Mouse (Mus musculus) midbrain, embryonic 11.5 days (tissue): ENCODE data around the gene Plcl2. TPM values are rescaled to one million over a fixed set of nuclear protein-coding genes. Genes with fewer than 3 reads are reported as not detected.
"Not testable (repeated sequence)": the region's sequence is repeated elsewhere in the genome, so short reads cannot be mapped to it uniquely, and the experiment has no call there.

Experiments
- ATAC-seq: fragments of 200-750 bp; cut with Nextera tagmentation; 2 replicates; pipeline ENCODE4 v1.8.0; 2017; ENCODE audit warnings: moderate TSS enrichment, moderate library complexity; ENCODE audit not compliant: low FRiP score
- DNase-seq: peaks from one replicate; pipeline ENCODE4 v3.0.0; 2015; ENCODE audit warnings: low spot score; ENCODE audit errors: missing footprints
- H3K27ac ChIP-seq: fragments of 300-500 bp; sonication (generic); 2 replicates; pipeline ENCODE4 v1.5.1; 2014; ENCODE audit warnings: low read depth, low read length
- H3K27me3 ChIP-seq: fragments of 300-500 bp; sonication (generic); 2 replicates; pipeline ENCODE4 v1.6.1; 2014; ENCODE audit warnings: mild to moderate bottlenecking, low read length, moderate library complexity, mixed read lengths; ENCODE audit not compliant: control insufficient read depth, insufficient read depth
- H3K36me3 ChIP-seq: fragments of 300-500 bp; sonication (generic); 2 replicates; pipeline ENCODE4 v1.6.1; 2014; ENCODE audit warnings: mild to moderate bottlenecking, low read length, moderate library complexity, mixed read lengths; ENCODE audit not compliant: control insufficient read depth, insufficient read depth
- H3K4me1 ChIP-seq: fragments of 300-500 bp; sonication (generic); 2 replicates; pipeline ENCODE4 v1.6.1; 2014; ENCODE audit warnings: low read length; ENCODE audit not compliant: control insufficient read depth, insufficient read depth
- H3K4me2 ChIP-seq: fragments of 300-500 bp; sonication (generic); 2 replicates; pipeline ENCODE4 v1.6.1; 2014; ENCODE audit warnings: mild to moderate bottlenecking, moderate library complexity
- H3K4me3 ChIP-seq: fragments of 300-500 bp; sonication (generic); 2 replicates; pipeline ENCODE4 v1.5.1; 2014; ENCODE audit warnings: low read depth, low read length
- H3K9ac ChIP-seq: fragments of 300-500 bp; sonication (generic); 2 replicates; pipeline ENCODE4 v1.6.1; 2014; ENCODE audit warnings: low read length
- H3K9me3 ChIP-seq: fragments of 300-500 bp; sonication (generic); 2 replicates; pipeline ENCODE4 v1.6.1; 2016; ENCODE audit warnings: low read length; ENCODE audit not compliant: control insufficient read depth
- WGBS: fragments of 180-500 bp; shearing (Covaris S2); extraction: QIAGEN DNeasy Blood & Tissue Kit; methylation state at CpG from one replicate; pipeline ENCODE4 v1.1.7; 2014; 5-methylcytosine and 5-hydroxymethylcytosine counted together
- polyA plus RNA-seq: library from polyadenylated mRNA; unstranded; fragments of >200 nt; fragmentation: Nextera tagmentation; extraction: Ambion mirVana; gene quantifications from 2 replicates; pipeline ENCODE4 v1.2.1, GENCODE M21; 2014

Gene Plcl2
- polyA plus RNA-seq, 1 experiment from 2014 or later, result 6.1 TPM

DNA sequence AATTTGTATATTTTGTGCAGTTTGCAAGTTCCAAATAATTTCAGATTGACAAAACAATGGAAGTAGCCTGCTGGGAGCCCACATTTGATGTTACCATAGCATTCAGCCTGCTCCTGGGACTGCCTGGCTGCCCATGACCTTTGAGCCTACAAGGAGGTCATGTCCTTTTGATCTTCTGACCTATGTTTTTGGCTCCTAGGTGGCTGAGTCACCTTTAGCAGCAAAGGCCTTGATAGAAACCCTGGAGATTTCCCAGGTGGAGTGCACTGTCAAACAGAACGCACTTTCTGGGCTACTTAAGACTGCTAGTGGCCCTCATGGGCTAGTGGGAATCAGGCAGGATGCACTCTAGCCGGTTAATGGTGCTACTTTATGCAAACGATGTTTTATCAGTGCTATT, 112.8 kb downstream of the Plcl2 start:
- no peaks in the 10 kb centered on the region for H3K27me3 ChIP-seq
- H3K9ac ChIP-seq, result no peak overlapping the region
- no peaks in the 10 kb centered on the region for H3K36me3 ChIP-seq
- DNase-seq (no peak), ATAC-seq (no peak)
- 70% methylated on average over 3 of the region's 3 CpGs for WGBS
- H3K4me2 ChIP-seq, result no peak overlapping the region
- no peaks in the 10 kb centered on the region for H3K9me3 ChIP-seq
- no peak overlapping the region for H3K27ac ChIP-seq
- H3K4me3 ChIP-seq, result no peak overlapping the region
- no peaks in the 10 kb centered on the region for H3K4me1 ChIP-seq

DNA sequence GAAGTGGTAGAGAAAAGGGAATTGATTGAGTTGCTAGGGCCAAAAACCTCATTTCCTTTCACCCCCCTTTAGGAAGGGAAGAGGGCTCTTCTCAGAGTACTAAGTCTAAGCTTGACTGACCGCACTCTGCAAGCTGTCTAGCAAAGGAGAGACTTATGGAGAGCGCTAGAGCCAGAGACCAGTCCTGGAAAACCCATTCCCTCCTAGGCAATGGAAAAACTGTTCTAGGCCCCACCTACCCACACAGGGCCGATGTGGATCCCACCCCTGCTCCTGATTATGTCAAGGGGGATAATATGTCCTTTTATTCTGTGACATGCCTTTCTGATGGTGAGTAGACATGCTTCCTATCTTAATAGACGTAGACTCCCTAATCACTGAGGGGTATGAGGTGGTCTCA, 116.4 kb downstream of the Plcl2 start:
- ATAC-seq, result no peak
- no peak overlapping the region for H3K4me2 ChIP-seq
- H3K4me3 ChIP-seq, result no peak overlapping the region
- H3K36me3 ChIP-seq, result no peaks in the 10 kb centered on the region
- DNase-seq, result no peak
- no peaks in the 10 kb centered on the region for H3K9me3 ChIP-seq
- no peak overlapping the region for H3K27ac ChIP-seq
- WGBS, result 88% methylated on average over 4 of the region's 4 CpGs
- no peaks in the 10 kb centered on the region for H3K4me1 ChIP-seq
- no peaks in the 10 kb centered on the region for H3K27me3 ChIP-seq
- no peak overlapping the region for H3K9ac ChIP-seq

DNA sequence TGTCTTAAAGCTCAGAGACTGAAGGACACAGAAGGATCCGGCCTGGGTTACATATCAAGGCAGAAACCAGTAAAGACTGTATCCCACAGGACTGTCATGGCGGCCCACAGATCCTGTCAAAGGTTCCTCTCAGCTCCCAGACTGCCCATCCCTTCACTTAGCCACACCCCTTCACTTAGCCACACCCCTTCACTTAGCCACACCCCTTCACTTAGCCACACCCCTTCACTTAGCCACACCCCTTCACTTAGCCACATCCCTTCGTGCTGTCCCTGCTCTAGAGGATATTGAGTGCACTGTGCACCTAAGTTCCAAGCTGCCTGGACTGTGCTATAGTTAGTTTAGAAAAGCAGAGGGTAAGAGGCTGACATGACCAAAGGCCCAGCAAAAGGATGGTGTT, 118.5 kb downstream of the Plcl2 start:
- no peak overlapping the region for H3K4me3 ChIP-seq
- WGBS, result 96% methylated on average over 3 of the region's 3 CpGs
- no peak overlapping the region for H3K27ac ChIP-seq
- no peak overlapping the region for H3K4me2 ChIP-seq
- no peaks in the 10 kb centered on the region for H3K27me3 ChIP-seq
- no peak overlapping the region for H3K9ac ChIP-seq
- DNase-seq, result no peak
- 0 out of 2 replicates have a peak, but pooled peaks have one; percentile 44 for ATAC-seq
- H3K36me3 ChIP-seq, result no peaks in the 10 kb centered on the region
- H3K9me3 ChIP-seq, result no peaks in the 10 kb centered on the region
- H3K4me1 ChIP-seq, result no peaks in the 10 kb centered on the region

DNA sequence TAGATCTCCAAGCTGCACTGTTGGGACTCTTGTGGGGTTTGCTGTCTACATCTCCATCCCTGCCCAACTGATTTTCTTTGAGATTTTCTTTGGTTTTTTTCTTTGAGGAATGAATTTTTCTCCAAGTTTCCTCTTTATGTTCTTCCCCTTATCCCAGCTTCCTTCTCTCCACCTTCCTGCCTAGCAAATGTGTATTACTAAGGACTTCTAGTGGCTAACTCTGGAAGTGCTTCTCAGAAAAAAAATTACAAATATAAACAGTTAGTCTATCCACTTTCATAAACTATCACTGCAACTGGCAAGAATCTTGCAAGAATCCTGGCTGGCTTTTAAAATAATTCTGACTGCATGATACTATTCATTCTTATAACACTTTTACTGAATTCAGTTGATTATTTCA, 119.5 kb downstream of the Plcl2 start:
- Histone ChIP-seq H3K9ac (no peak overlapping the region), H3K36me3 (no peaks in the 10 kb centered on the region), H3K27me3 (no peaks in the 10 kb centered on the region), H3K4me2 (no peak overlapping the region), H3K27ac (no peak overlapping the region), H3K9me3 (no peaks in the 10 kb centered on the region), H3K4me1 (no peaks in the 10 kb centered on the region), H3K4me3 (no peak overlapping the region)
- no peak for ATAC-seq
- no peak for DNase-seq

DNA sequence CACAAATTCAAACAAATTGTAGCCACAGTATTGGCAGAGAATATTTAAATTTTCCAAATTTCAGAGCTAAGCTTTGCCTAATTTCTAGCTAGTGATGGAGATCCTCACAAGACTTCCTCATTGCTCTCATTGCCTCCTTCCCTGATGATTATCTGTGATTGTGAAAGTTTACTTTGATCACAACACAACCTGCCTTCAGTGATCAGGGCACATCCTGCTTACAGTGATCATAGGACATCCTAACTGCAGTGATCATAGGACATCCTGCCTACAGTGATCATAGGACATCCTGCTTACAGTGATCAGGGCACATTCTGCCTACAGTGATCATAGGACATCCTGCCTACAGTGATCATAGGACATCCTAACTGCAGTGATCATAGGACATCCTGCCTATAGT, 121.8 kb downstream of the Plcl2 start:
- not testable (repeated sequence) for DNase-seq, H3K36me3 ChIP-seq, H3K27me3 ChIP-seq, H3K9ac ChIP-seq, H3K9me3 ChIP-seq, H3K4me1 ChIP-seq, H3K27ac ChIP-seq, H3K4me2 ChIP-seq, ATAC-seq, H3K4me3 ChIP-seq

DNA sequence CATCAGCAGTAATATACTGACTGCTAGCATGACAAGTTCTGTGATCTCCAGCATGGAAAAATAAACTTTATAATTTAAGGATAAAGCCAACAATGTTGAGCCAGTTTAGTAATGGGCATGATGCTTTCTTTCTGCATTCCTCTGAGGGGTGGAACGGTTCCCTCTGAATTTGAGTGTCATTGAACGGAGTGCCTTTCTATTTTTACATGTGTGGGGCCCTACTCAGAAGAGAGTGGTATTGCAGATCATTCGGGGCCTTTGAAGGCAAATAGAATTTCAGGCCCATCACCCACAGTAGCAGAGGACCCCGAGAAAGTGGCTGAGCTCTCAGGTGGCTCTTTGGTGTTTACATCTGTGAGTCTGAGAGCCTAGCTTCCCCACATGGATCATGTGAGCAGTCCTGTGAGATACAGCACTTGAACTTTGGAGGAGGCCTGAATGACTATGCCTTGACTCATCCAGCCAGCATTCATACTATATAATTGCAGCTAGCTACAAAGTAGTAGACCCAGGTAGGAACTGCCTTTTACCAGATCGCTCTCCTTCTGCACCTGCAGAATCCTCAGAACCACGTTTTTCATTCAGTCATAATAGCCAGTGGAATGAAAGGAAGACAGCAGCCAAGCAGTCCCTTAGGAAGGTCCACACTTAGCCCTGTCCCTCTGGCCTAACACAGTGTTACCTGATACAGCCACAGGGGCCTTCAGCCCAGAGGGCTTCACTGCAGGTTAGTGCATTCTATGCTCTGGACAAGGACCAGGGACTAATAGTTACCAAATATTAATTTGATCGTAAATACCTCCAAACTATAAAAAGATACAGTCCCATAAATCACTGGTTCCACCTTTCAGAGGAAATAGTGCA, 125.0 kb downstream of the Plcl2 start:
- no peaks in the 10 kb centered on the region for H3K36me3 ChIP-seq
- WGBS, result 85% methylated on average over 7 of the region's 7 CpGs
- peak; percentile 68 for DNase-seq

DNA sequence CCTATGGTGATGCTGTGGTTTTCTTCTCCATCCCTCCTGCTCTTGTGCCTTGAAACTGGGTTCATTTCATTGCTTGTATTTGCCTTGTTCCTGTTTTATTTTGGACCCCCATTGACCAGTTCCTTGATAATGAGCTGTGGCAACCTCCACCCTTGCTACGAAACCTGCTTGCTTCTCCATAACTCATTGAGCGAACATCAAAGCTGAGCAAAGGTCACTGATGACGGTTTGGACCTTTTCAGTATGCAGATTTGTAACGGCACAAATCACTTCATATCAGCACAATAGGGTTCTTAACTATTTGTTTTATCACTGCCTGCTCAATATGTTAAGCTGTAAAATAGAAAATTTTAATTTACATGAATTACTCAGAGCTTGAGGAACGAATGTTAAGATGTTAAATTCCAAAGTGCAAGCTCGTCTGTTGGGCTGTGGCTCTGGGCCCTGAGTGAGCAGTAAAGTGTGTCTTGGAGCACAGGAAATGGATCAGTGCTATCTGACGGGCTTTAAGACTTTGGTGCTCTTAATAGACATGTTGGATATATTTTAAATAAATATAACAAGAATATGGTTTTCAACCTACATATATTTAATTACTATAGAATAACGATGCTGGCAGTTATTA, 126.9 kb downstream of the Plcl2 start:
- DNase-seq (peak; percentile 41), ATAC-seq (no peak)
- Histone ChIP-seq H3K4me1 (no peaks in the 10 kb centered on the region), H3K4me3 (no peak overlapping the region), H3K9ac (no peak overlapping the region), H3K36me3 (no peaks in the 10 kb centered on the region), H3K4me2 (no peak overlapping the region), H3K27ac (no peak overlapping the region), H3K27me3 (no peaks in the 10 kb centered on the region), H3K9me3 (no peaks in the 10 kb centered on the region)
- WGBS, result 82% methylated on average over 8 of the region's 8 CpGs

More for the DNA sequence above, 125.0 kb downstream of the Plcl2 start:
- Histone ChIP-seq H3K9ac (no peak overlapping the region), H3K9me3 (no peaks in the 10 kb centered on the region), H3K27me3 (no peaks in the 10 kb centered on the region), H3K4me3 (no peak overlapping the region), H3K4me2 (no peak overlapping the region), H3K27ac (no peak overlapping the region), H3K4me1 (no peaks in the 10 kb centered on the region)
- no peak for ATAC-seq

DNA sequence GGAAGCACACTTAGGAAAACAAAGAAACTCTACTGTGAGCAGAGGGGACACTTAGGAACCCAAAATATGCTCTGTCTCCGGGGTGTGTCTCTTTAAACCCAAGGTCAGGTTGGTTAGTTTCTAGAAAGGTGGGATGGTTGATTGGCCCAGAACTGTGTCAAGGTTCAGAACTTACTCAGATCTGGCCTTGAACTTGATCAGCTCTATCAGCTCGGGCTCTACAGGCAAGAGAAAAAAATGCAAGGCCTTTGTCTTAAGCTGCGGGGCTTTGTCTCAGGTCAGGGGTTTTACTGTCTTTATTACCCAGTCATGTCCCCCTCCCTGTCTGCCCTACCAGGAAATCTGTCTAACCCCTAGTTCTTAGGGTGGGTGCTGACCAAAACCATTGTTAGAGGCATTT, 129.6 kb downstream of the Plcl2 start:
- Histone ChIP-seq H3K4me3 (no peak overlapping the region), H3K4me2 (no peak overlapping the region), H3K9me3 (no peaks in the 10 kb centered on the region), H3K36me3 (no peaks in the 10 kb centered on the region), H3K4me1 (no peaks in the 10 kb centered on the region), H3K9ac (no peak overlapping the region), H3K27ac (no peak overlapping the region), H3K27me3 (no peaks in the 10 kb centered on the region)
- DNase-seq (peak; percentile 35), ATAC-seq (no peak)
- 80% methylated on average over 3 of the region's 3 CpGs for WGBS

DNA sequence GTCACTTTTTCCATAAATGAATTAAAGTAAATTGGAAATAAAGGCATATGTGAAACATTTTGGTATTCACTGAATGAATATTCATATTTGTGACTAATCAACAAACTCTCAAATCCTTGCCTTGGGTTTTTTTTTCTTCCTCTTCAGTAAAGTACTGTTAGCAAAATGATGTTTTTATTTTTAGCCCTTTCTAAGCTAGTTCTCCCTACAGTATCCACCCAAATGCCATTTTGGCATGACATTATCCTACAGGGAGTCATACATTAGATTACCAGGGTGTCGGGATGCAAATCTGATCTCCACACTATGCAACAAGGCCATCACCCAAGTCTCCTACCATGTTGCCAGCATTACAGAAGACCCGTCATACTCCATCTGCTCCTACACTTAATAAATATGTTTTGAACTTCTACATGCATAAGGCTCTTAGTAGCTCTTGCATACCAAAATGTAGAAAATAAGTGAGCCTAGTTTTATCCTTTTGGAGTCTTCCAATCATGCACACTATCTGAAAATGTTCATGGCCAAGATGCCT, 131.9 kb downstream of the Plcl2 start:
- no peak overlapping the region for H3K4me2 ChIP-seq
- no peak overlapping the region for H3K4me3 ChIP-seq
- DNase-seq, result no peak
- no peak for ATAC-seq
- no peaks in the 10 kb centered on the region for H3K27me3 ChIP-seq
- 93% methylated on average over 2 of the region's 2 CpGs for WGBS
- H3K36me3 ChIP-seq, result no peaks in the 10 kb centered on the region
- H3K9me3 ChIP-seq, result no peaks in the 10 kb centered on the region
- H3K4me1 ChIP-seq, result no peaks in the 10 kb centered on the region
- H3K27ac ChIP-seq, result no peak overlapping the region
- H3K9ac ChIP-seq, result no peak overlapping the region
